Mouse (Mus musculus): Measurements from ENCODE around the gene Ccr6.

DNA sequence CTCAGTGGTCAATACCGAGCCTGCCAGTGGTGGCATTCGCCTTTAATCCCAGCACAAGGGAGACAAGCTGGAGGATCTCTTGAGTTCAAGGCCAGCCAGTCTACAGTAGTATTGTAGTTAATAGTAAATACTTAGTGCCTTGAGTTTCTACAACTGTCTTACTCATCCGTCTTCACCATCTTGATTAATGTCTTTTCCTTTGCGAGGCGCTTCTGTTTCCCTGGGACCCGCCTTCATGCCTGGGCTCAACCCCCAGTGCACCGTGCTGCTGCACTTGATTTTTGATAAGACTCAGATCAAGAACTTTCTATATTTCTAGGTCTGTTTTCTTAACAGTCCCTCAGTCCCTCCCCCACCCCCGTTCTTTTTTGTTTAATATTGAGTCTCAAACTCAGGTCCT lies 49.2 kb downstream of the Ccr6 start:
- TF ChIP-seq CTCF (IDR thresholded peaks at IDR 0.05; ENCODE audit: low read depth) (no peak), EP300 (IDR thresholded peaks at IDR 0.05; ENCODE audit: low read depth) (no peak)
